In genomic region chr7:73399501-73400044, GRCm38 (mm10) we compare ENCODE assay signal across 8 mouse cellular contexts. TPM values are rescaled to one million over a fixed set of nuclear protein-coding genes. Genes with fewer than 3 reads are reported as not detected.
A peak's percentile ranks its signal among the peaks of the same experiment; 100 is the strongest.
DNase-seq lines count a peak whose midpoint lies in the region; ATAC-seq and TF ChIP-seq lines count a peak whose summit lies in the region.

No protein-coding gene starts in this region.

- H3K36me3 ChIP-seq in forebrain, postnatal 0 days (ENCODE audit: insufficient read depth), result no peaks in the 10 kb centered on the region
- 0 out of 2 replicates have a peak, but pooled peaks cover 3% of the 10 kb centered on the region for H3K36me3 ChIP-seq in hindbrain, embryonic 14.5 days (replicated peaks; ENCODE audit: control insufficient read depth, insufficient read depth)
- H3K36me3 ChIP-seq in limb, embryonic 10.5 days, result peaks cover 51% of the 10 kb centered on the region
- no peaks in the 10 kb centered on the region for H3K36me3 ChIP-seq in stomach, embryonic 15.5 days

- no peaks in the 10 kb centered on the region for H3K27me3 ChIP-seq in cerebellum, adult 2 months (ENCODE audit: control insufficient read depth, insufficient read depth, low read length)
- no peaks in the 10 kb centered on the region for H3K27me3 ChIP-seq in forebrain, postnatal 0 days (ENCODE audit: insufficient read depth, low read length)
- no peaks in the 10 kb centered on the region for H3K27me3 ChIP-seq in hindbrain, embryonic 14.5 days (ENCODE audit: control insufficient read depth, insufficient read depth, low read length)
- H3K27me3 ChIP-seq in limb, embryonic 10.5 days (ENCODE audit: low read depth, poor library complexity, severe bottlenecking), result peaks cover 15% of the 10 kb centered on the region; the same call in 1 of the 2 replicates
- no peaks in the 10 kb centered on the region for H3K27me3 ChIP-seq in stomach, embryonic 15.5 days (replicated peaks)

- DNase-seq in left cerebral cortex, adult 18-20 months (ENCODE audit: low spot score in 2 of 2), result peak; percentile 81 to 90
- DNase-seq in left cerebral cortex, adult 11 months (ENCODE audit: low spot score), result no peak
- peak; percentile 78 to 81 for DNase-seq in cerebellum, adult 2 months
- peak; percentile 90 for DNase-seq in forebrain, postnatal 0 days
- DNase-seq in hindbrain, embryonic 14.5 days (ENCODE audit: low spot score), result peak; percentile 83
- peak; percentile 87 for DNase-seq in limb, embryonic 10.5 days (ENCODE audit: low spot score)
- DNase-seq in mesoderm, embryonic 11.5 days (ENCODE audit: low read depth, low spot score), result peak; percentile 92

- peak; percentile 76 for TF ChIP-seq CTCF in cerebellum, adult 2 months (IDR thresholded peaks at IDR 0.05; ENCODE audit: borderline replicate concordance, insufficient read depth, low read depth, low read length)
- TF ChIP-seq CTCF in forebrain, postnatal 0 days (IDR thresholded peaks at IDR 0.05; ENCODE audit: low read depth), result peak; percentile 87

- no peak overlapping the region for H3K27ac ChIP-seq in cerebellum, adult 2 months (ENCODE audit: insufficient read depth, low read length)
- 0 out of 2 replicates have a peak overlapping the region, but pooled peaks have one; percentile 29 for H3K27ac ChIP-seq in forebrain, postnatal 0 days (ENCODE audit: low read depth, low read length)
- peak overlapping the region; percentile 77 for H3K27ac ChIP-seq in hindbrain, embryonic 14.5 days
- peak overlapping the region; percentile 75 for H3K27ac ChIP-seq in limb, embryonic 10.5 days
- H3K27ac ChIP-seq in stomach, embryonic 15.5 days, result no peak overlapping the region; the same call in 1 of the 2 replicates

- peak overlapping the region; percentile 56 for H3K4me2 ChIP-seq in forebrain, postnatal 0 days (ENCODE audit: low read depth)
- H3K4me2 ChIP-seq in hindbrain, embryonic 14.5 days (replicated peaks), result peak overlapping the region; percentile 59
- H3K4me2 ChIP-seq in stomach, embryonic 15.5 days, result peak overlapping the region; percentile 60

- no peaks in the 10 kb centered on the region for H3K9me3 ChIP-seq in forebrain, postnatal 0 days (ENCODE audit: low read length)
- H3K9me3 ChIP-seq in hindbrain, embryonic 14.5 days (ENCODE audit: control insufficient read depth, low read length), result no peaks in the 10 kb centered on the region
- H3K9me3 ChIP-seq in limb, embryonic 10.5 days (replicated peaks), result no peaks in the 10 kb centered on the region
- H3K9me3 ChIP-seq in stomach, embryonic 15.5 days, result no peaks in the 10 kb centered on the region

- H3K4me1 ChIP-seq in cerebellum, adult 2 months (ENCODE audit: control insufficient read depth, insufficient read depth, low read length), result no peaks in the 10 kb centered on the region; the same call in 1 of the 2 replicates
- H3K4me1 ChIP-seq in forebrain, postnatal 0 days (ENCODE audit: insufficient read depth), result peaks cover 17% of the 10 kb centered on the region
- peaks cover 57% of the 10 kb centered on the region for H3K4me1 ChIP-seq in hindbrain, embryonic 14.5 days (replicated peaks; ENCODE audit: control insufficient read depth, insufficient read depth, low read length)
- H3K4me1 ChIP-seq in limb, embryonic 10.5 days, result peaks cover 94% of the 10 kb centered on the region
- peaks cover 47% of the 10 kb centered on the region for H3K4me1 ChIP-seq in stomach, embryonic 15.5 days

- peak; percentile 77 for ATAC-seq in forebrain, postnatal 0 days
- ATAC-seq in hindbrain, embryonic 14.5 days (ENCODE audit: low FRiP score), result peak; percentile 64
- ATAC-seq in stomach, embryonic 15.5 days (ENCODE audit: insufficient read depth, low FRiP score, low read depth), result peak; percentile 51; the same call in 1 of the 2 replicates

- H3K9ac ChIP-seq in forebrain, postnatal 0 days, result peak overlapping the region; percentile 31
- H3K9ac ChIP-seq in hindbrain, embryonic 14.5 days, result peak overlapping the region; percentile 54
- H3K9ac ChIP-seq in stomach, embryonic 15.5 days, result no peak overlapping the region

- no peak for TF ChIP-seq POLR2A in cerebellum, adult 2 months (IDR thresholded peaks at IDR 0.05; ENCODE audit: borderline replicate concordance, insufficient read depth, low read length)

- WGBS in cerebellum, adult 2 months, result 5% methylated on average over 19 of the region's 19 CpGs
- 1% methylated on average over 19 of the region's 19 CpGs for WGBS in forebrain, postnatal 0 days
- WGBS in hindbrain, embryonic 14.5 days, result under 1% methylated on average over 19 of the region's 19 CpGs
- WGBS in limb, embryonic 10.5 days, result under 1% methylated on average over 19 of the region's 19 CpGs
- WGBS in stomach, embryonic 15.5 days, result 6% methylated on average over 19 of the region's 19 CpGs

- peak overlapping the region; percentile 68 for H3K4me3 ChIP-seq in cerebellum, adult 2 months (replicated peaks; ENCODE audit: insufficient read depth, low read depth, low read length)
- H3K4me3 ChIP-seq in forebrain, postnatal 0 days (ENCODE audit: low read depth, low read length), result peak overlapping the region; percentile 27
- H3K4me3 ChIP-seq in hindbrain, embryonic 14.5 days (replicated peaks; ENCODE audit: low read length), result peak overlapping the region; percentile 23
- peak overlapping the region; percentile 43 for H3K4me3 ChIP-seq in limb, embryonic 10.5 days
- peak overlapping the region; percentile 20 for H3K4me3 ChIP-seq in stomach, embryonic 15.5 days (replicated peaks)

RNA-seq across cellular contexts. Expression of gene Rgma, which starts 24.3 kb away (rescaled TPM):
- 10 to 100 TPM; 51.3 to 55.2 TPM for total RNA-seq in left cerebral cortex, adult 18-20 months (2021)
- polyA plus RNA-seq in cerebellum, adult 2 months (2012; rRNA removed), result 33.5 and 33.6 TPM in 2 replicates
- 72.2 and 96.4 TPM in 2 replicates for total RNA-seq in forebrain, postnatal 0 days (2014; rRNA removed)
- 34.1 and 39.9 TPM in 2 replicates for polyA plus RNA-seq in forebrain, postnatal 0 days (2015; fragmentation: Nextera tagmentation; extraction: Ambion mirVana)
- polyA plus RNA-seq in hindbrain, embryonic 14.5 days (2014; fragmentation: Nextera tagmentation; extraction: Ambion mirVana), result 46.3 and 46.7 TPM in 2 replicates
- polyA plus RNA-seq in limb, embryonic 10.5 days (2016; fragmentation: Nextera tagmentation; extraction: Ambion mirVana), result 20.1 and 26.8 TPM in 2 replicates
- polyA plus RNA-seq in stomach, embryonic 15.5 days (2015; fragmentation: Nextera tagmentation; extraction: Ambion mirVana), result 12.1 and 14.9 TPM in 2 replicates

Comparison
In these comparisons a context has a peak if more than half of its experiments do, and no peak if none do; other contexts are left out.
1. H3K27ac ChIP-seq: peak in forebrain, postnatal 0 days (single experiment), hindbrain, embryonic 14.5 days (single experiment) and limb, embryonic 10.5 days (single experiment); none in cerebellum, adult 2 months (single experiment) and stomach, embryonic 15.5 days (single experiment).
2. Peak in every context shown above with its lines, with median percentiles within 50 percentile points of each other: H3K4me3 ChIP-seq, ATAC-seq and H3K4me2 ChIP-seq.